Mouse (Mus musculus) thymus, postnatal 0 days (tissue): ENCODE data around the gene Cpne5. TPM values are rescaled to one million over a fixed set of nuclear protein-coding genes. Genes with fewer than 3 reads are reported as not detected.

Source experiments
- DNase-seq: peaks from one replicate; pipeline ENCODE4 v3.0.0-alpha.2; 2015; ENCODE audit warnings: low spot score
- polyA plus RNA-seq: library from polyadenylated mRNA; unstranded; fragments of >200 nt; fragmentation: Nextera tagmentation; extraction: Ambion mirVana; gene quantifications from 2 replicates; pipeline ENCODE4 v1.2.1, GENCODE M21; 2015

Gene Cpne5
- polyA plus RNA-seq, 1 experiment from 2014 or later, result 3.0 TPM

GRCm38 (mm10) chr17:29170431-29171000, 67.5 kb downstream of the Cpne5 start:
- no peak for DNase-seq

DNA sequence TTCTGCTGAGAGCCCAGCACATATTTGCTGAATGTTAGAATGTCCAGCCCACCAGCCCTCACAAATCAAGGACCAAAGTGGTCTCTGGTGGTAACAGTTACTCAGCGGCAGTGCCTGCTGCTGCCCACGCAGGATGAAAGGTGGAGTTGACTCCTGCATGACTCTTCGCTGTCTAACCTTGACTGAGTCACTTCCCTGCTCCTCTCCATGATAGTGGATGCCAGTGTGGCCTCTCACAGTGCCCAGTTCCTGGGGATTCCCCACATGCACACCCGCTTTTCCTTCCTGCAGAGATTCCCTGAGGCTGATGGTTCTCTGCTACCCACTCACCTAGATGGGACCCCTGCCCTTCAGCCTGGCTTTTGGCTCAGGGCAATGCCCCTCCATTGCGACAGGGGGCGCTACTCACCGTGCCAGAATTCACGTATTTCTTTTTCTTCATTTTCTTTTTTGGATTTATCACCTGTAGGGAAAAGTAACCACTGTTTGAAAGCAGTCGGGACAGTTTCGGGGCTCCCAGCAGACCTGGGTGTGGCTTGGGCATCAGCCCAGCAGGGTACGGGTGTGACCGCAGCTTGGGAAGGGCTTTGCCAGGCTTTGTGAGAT, 68.9 kb downstream of the Cpne5 start:
- DNase-seq, result no peak

DNA sequence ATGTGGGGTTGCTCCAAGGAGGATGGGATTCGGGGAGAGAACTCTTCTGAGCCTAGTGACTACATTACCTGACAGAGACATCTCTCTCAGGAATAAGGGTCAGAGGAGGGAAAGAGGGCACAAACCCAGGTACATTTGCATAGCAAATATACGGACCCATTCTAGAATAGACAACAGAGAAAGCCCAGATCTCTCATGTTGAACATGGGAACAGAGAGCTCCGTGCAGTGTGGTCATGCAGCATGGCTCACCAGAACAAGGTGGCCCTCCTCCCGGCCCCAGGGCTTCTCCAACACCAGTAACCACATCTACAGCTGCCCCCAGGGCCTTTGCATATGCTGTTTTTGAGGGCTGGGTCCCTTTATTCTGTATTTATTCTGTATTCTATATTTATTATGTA, 69.5 kb downstream of the Cpne5 start:
- no peak for DNase-seq

DNA sequence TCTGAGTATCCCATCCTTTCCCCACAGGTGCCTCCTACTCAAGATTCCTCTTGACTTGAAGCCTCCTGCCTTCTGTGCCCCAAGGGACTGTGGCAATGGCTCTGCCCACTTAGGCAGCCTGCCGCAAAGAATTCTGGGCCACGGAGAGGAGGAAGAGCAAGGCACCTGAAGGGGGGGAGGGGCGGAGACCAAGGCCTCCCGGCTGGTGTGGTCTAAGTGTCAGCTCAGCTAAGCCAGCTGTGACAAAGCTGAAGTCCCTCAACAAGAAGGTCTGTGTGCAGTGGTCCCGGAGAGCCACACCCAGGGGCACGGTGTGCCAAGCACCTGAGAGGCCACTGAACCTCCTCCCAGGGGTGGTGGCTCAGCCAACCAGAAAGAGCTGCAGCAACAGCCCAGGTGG, 70.6 kb downstream of the Cpne5 start:
- peak; percentile 77 for DNase-seq

- no peak for DNase-seq
Observed at GRCm38 (mm10) chr17:29165967-29166578, 71.9 kb downstream of the Cpne5 start.

DNA sequence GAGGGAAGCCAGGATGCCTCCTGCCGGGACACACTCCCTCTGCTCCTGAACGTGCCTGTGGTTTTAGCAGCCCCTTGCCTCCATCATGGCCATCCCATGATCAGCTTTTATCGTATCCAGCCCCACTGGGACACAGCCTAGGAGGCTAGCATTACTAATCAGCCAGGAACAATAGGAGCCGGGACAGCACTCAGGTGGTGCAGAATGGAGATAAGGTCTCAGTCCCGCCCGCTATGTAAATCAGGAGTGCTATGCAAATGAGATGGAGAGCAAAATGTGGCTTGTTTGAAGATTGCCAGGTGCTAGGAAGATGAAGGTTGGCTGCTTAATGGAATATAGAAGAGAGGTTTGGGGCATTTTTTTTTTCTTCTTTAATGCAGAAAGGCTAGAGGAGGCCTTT, 72.5 kb downstream of the Cpne5 start:
- DNase-seq, result peak; percentile 73

- peak; percentile 62 for DNase-seq
Observed at GRCm38 (mm10) chr17:29164469-29165111, 73.4 kb downstream of the Cpne5 start.

DNA sequence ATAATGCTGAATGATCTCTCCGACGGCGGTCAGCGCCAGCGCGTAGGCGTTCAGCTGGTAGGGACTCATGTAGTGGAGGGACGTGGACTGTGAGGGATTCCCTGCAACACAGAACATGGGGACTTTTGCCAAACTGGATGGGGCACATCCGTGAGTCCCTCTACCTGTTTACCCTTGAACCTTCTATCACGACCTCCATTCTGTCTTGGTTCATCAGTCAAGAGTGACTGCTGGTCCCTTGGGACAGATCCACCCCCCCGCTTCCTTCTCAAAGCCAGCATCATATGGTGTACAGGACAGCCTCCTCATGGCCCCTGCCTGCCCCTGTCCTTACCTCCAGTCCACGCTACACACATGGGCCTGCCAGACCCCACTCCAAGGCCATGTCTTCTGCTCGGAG, 75.6 kb downstream of the Cpne5 start:
- no peak for DNase-seq

GRCm38 (mm10) chr17:29159743-29160455, 78.1 kb downstream of the Cpne5 start:
- DNase-seq, result no peak

DNA sequence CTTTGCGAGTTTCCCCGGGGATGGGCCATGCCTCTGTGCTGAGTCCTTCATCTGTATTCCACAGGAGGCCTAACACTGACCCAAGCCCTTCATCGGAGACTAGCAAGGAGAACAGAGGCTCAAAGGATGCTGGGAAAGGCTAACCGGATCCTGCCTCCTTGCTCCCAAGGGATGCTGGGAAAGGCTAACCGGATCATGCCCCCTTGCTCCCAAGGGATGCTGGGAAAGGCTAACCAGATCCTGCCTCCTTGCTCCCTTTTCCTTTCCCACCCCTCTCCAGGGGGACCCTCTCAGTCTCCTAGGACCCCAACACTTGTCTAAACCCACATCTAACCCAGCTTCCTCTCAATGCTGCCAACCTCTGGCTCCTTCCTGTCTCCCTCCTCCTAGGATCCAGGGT, 78.6 kb downstream of the Cpne5 start:
- no peak for DNase-seq

DNA sequence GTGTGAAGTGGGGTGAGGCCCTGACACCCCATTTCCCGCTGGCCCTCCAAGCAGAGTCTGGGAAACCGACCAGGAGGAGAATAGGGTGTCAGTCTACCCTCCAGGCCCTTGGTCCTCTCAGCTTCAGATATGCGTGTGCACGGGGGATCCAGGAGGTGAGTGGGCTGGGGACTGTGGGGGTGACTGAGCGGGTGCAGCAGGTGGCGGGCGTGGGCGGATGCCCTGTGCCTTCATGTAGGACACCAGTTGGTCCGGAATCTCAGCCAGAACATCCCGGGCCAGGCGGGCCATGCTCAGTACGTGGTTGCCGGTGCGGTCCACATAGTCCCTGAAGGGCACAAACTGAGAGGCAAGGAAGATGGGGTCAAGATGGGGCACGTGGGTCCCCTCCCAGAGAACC, 79.1 kb downstream of the Cpne5 start:
- no peak for DNase-seq

DNA sequence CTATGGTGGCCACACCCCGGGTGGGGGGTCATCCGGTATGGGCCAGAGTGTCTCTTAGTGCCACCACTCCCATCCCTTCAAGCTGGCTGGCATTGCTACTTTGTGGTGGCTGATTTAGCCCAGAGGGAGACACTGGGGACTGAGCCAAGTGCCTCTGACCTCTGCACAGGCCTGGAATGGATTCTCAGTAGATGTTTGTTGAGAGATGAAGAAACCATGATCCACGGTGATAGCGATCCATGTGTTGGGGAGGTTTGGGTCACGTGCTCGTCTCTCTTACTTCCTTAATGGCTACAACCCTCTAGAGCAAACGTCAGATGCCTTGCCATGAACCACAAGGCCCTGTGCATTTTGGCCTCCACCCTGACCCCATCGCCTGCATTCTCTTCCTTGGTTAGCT, 81.1 kb downstream of the Cpne5 start:
- DNase-seq, result no peak

- no peak for DNase-seq
Observed at GRCm38 (mm10) chr17:29156396-29156795, 81.6 kb downstream of the Cpne5 start.

DNA sequence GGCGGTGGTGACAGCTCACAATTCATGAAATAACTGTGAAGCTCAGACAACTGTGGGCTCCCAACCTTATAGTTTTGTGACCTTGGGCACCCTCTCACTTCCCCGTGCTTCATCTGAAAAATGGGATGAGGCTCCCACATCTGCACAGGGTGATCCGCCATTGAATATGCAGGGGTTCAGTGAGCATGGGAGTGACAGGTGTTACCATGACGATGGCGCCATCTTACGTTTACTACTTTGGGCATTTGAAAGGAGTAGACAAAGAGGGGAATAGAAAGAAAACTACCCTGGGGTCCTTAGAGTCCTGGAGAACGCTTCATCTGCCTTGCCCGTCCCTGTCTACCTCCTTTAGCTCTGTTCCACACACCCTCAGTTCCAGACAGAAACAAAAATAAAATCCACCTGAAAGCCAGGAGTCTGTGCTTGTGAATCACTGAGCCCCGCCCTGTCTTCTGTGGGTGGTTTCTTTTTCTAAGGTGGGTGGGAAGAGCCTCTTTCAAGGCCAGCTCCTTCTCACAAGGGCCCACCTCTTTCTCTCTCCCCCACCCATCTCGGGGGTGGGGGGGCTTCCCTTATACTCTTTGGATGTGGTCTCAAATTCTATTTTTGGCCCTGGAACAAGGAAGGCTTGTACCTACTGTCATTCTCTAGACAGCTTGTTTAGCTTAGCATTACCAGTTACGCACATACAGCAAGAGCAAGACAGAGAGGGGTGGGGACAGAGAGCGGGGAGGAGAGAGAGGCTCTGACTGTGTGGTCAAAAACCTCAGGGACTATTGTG, 82.4 kb downstream of the Cpne5 start:
- peak; percentile 65 for DNase-seq

DNA sequence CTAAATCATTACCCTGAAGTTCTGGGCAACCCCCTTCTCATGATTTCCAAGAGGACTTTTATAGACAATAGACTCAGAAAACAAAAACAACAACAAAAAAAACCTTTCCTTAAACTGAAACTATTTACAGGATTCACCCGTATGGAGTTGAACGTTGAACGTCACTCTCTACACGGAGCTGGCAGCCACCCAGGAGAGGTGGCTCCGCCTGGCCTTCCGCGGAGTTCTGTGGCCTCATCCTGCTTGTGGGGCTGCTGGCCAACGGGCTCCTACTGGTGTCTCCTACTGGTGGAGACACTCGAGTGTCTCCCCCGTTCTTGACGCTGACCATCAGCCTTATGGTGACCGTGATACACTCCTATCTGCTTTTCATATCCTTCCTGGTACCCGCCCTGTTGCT, 83.7 kb downstream of the Cpne5 start:
- no peak for DNase-seq

GRCm38 (mm10) chr17:29152547-29152946, 85.4 kb downstream of the Cpne5 start:
- DNase-seq, result peak; percentile 78

DNA sequence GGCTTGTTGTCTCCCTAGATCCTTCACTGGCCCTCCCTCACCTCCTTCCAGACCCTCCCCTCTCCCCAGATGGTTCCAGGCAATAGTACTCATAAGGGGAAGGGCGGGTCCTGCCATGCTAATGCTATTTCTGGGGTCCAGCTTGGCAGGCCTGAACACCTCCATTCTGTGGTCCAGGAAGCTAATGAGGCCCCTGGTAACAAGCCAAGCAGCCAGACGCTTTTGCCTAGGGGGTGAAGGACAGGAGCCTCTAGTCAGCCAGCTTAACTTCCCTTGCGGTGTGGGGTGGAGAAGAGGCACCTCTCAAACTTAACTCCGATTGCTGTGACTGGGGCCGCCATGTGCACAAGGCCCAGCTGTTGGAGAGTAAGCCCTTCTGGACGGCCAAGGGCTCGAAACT, 88.2 kb downstream of the Cpne5 start:
- DNase-seq, result no peak

GRCm38 (mm10) chr17:29147773-29148172, 90.2 kb downstream of the Cpne5 start:
- DNase-seq, result no peak

GRCm38 (mm10) chr17:29147273-29147672, 90.7 kb downstream of the Cpne5 start:
- DNase-seq, result peak; percentile 51

DNA sequence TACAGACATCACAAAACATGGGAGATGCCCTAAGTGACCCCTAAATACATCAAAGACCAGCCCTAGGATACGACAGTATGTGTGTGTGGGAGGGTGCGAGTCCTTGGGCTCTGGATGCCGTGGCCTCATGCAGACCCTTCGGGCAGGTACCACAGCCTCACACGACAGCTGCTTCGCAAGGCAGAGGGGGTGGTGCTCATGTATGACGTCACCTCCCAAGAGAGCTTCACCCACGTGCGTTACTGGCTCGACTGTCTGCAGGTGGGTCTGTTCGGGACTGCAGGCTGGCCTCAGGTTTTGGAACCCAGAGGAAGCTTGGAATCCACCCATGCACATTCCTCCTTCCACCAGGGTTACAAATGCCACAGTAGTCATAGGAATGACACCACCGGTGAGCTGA, 92.9 kb downstream of the Cpne5 start:
- peak; percentile 35 for DNase-seq

DNA sequence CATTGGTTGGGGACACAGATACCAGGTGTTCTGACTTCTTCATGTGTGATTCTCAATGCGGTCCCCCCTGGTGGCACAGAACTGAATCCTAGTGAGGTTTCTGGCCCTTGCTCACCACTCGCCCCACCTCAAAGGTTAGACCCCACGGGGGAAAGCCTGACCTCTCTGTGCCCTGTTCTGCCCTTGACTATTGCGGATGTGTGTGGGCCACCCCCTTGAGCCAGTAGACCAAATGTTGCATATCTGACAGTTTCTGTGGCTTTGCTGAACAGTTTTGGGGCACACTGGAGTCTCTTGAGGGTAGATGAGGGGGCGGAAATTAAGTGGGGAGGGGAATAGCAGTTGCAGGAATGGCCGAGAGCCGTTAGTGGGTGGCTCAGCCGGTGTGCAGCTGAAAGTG, 94.7 kb downstream of the Cpne5 start:
- peak; percentile 64 for DNase-seq
